Mouse (Mus musculus) heart, embryonic 14.5 days (tissue): ENCODE measurements around the gene Zfand3. TPM values are rescaled to one million over a fixed set of nuclear protein-coding genes. Genes with fewer than 3 reads are reported as not detected.

Experiments used
- ATAC-seq: fragments of 200-750 bp; cut with Nextera tagmentation; 2 replicates; pipeline ENCODE4 v1.8.0; 2017; ENCODE audit warnings: low read depth, moderate TSS enrichment; ENCODE audit not compliant: insufficient number of reproducible peaks, insufficient read depth, low FRiP score
- H3K27ac ChIP-seq, 2 experiments: fragments of 200-500 bp in 1 of 2; fragments of 300-500 bp in 1 of 2; sonication (generic) in 1 of 2; replicated peaks in 1 of 2; 2 replicates each; pipeline ENCODE4 v1.5.1; 2012 to 2014; ENCODE audit warnings: low read depth in 2 of 2, low read length in 2 of 2, control low read depth in 1 of 2, mild to moderate bottlenecking in 1 of 2, mixed read lengths in 1 of 2; ENCODE audit not compliant: control insufficient read depth in 1 of 2, insufficient read depth in 1 of 2
- H3K27me3 ChIP-seq: fragments of 300-500 bp; sonication (generic); 2 replicates; pipeline ENCODE4 v1.6.1; 2014; ENCODE audit warnings: mild to moderate bottlenecking, low read length, control low read depth; ENCODE audit not compliant: control insufficient read depth, insufficient read depth
- H3K36me3 ChIP-seq: fragments of 300-500 bp; sonication (generic); 2 replicates; pipeline ENCODE4 v1.6.1; 2014; ENCODE audit warnings: mild to moderate bottlenecking, control low read depth, low read length, mixed read lengths; ENCODE audit not compliant: control insufficient read depth, insufficient read depth
- H3K4me1 ChIP-seq, 2 experiments: fragments of 200-500 bp in 1 of 2; fragments of 300-500 bp in 1 of 2; sonication (generic) in 1 of 2; 2 replicates each; pipeline ENCODE4 v1.6.1; 2012 to 2014; ENCODE audit warnings: low read length in 2 of 2, control low read depth in 1 of 2, mixed read lengths in 1 of 2; ENCODE audit not compliant: control insufficient read depth in 2 of 2, insufficient read depth in 2 of 2
- H3K4me2 ChIP-seq: fragments of 300-500 bp; sonication (generic); 2 replicates; pipeline ENCODE4 v1.6.1; 2014; ENCODE audit warnings: mild to moderate bottlenecking, low read length
- H3K4me3 ChIP-seq, 2 experiments: fragments of 200-500 bp in 1 of 2; fragments of 300-500 bp in 1 of 2; sonication (generic) in 1 of 2; 2 replicates each; pipeline ENCODE4 v1.5.1; 2012 to 2014; ENCODE audit warnings: low read length in 2 of 2, mild to moderate bottlenecking in 2 of 2, control low read depth in 1 of 2, low read depth in 1 of 2, moderate library complexity in 1 of 2; ENCODE audit not compliant: control insufficient read depth in 1 of 2, insufficient read depth in 1 of 2
- H3K9ac ChIP-seq: fragments of 300-500 bp; sonication (generic); 2 replicates; pipeline ENCODE4 v1.6.1; 2014; ENCODE audit warnings: mild to moderate bottlenecking, low read length
- H3K9me3 ChIP-seq: fragments of 300-500 bp; sonication (generic); 2 replicates; pipeline ENCODE4 v1.6.1; 2016; ENCODE audit warnings: low read length, control low read depth; ENCODE audit not compliant: control insufficient read depth
- whole genome bisulfite sequencing: fragments of 180-500 bp; shearing (Covaris S2); extraction: QIAGEN DNeasy Blood & Tissue Kit; methylation state at CpG from one replicate; pipeline ENCODE4 v1.1.7; 2014; 5-methylcytosine and 5-hydroxymethylcytosine counted together
- polyA plus RNA-seq: library from polyadenylated mRNA; unstranded; fragments of >200 nt; fragmentation: Nextera tagmentation; extraction: Ambion mirVana; gene quantifications from 2 replicates; pipeline ENCODE4 v1.2.1, GENCODE M21; 2014

Zfand3 gene
- polyA plus RNA-seq, 1 experiment from 2014 or later: 48.1 TPM

DNA sequence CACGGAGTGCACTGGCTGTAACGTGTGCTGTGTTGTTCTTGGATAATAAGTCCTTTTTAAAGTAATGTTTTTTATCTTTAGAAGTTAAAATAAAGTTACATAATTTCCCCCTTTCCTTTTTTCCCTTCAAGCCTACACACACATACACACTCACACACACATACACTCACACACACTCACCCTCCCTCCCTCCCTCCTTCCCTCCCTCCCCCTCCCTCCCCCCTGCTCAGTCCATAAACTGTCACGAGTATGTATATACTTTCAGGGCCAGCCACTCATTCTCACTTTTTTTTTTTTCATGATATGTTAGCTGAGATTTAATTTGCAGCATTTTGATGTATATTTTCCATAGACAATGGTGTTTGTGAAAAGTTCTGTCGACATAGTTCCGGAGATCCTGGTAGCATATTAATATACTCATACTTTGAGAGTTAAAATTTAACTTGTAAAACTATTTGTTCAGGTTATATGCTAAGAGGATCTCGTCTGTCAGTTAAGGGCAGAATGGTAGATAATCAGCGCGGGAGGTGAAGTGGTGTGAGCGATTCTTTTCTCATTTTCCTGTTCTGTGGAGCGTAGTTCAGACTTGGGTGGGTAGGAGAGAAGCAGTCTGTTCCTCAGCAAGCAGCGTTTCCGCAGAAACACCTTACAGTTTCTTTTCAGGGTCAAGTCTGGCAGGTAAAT lies 14.5 kb downstream of the Zfand3 start:
- Histone ChIP-seq H3K9me3 (no peaks in the 10 kb centered on the region), H3K4me2 (no peak overlapping the region), H3K36me3 (no peaks in the 10 kb centered on the region), H3K27me3 (no peaks in the 10 kb centered on the region), H3K4me1 (peaks cover 6 to 37% of the 10 kb centered on the region in 2 experiments), H3K27ac (no peak overlapping the region), H3K4me3 (no peak overlapping the region), H3K9ac (no peak overlapping the region)
- no peak for ATAC-seq
- WGBS: 78% methylated on average over 12 of the region's 12 CpGs

DNA sequence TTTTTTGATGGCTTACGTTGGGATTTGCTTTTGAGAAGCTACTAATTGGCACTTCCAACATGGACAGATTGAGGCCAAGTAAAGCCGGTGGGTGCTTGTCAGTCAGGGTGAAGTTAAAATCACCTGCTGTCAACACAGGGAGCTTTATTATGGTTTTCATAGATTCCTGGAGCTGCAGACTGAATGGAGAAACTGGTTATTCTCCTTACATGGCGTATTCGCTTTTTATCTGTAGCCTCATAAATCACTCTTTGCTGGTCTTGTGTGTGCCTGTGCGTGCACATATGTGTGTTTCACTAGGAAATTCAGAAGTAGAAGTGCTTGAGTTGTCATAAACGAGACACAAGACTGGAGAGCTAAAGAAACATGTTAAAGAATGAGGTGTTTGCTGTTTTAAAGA lies 15.4 kb downstream of the Zfand3 start:
- Histone ChIP-seq H3K4me3 (no peak overlapping the region), H3K9ac (no peak overlapping the region), H3K4me1 (peaks cover 6 to 42% of the 10 kb centered on the region in 2 experiments), H3K9me3 (no peaks in the 10 kb centered on the region), H3K36me3 (no peaks in the 10 kb centered on the region), H3K4me2 (no peak overlapping the region), H3K27ac (no peak overlapping the region), H3K27me3 (no peaks in the 10 kb centered on the region)
- no peak for ATAC-seq
- WGBS: 77% methylated on average over 6 of the region's 6 CpGs

DNA sequence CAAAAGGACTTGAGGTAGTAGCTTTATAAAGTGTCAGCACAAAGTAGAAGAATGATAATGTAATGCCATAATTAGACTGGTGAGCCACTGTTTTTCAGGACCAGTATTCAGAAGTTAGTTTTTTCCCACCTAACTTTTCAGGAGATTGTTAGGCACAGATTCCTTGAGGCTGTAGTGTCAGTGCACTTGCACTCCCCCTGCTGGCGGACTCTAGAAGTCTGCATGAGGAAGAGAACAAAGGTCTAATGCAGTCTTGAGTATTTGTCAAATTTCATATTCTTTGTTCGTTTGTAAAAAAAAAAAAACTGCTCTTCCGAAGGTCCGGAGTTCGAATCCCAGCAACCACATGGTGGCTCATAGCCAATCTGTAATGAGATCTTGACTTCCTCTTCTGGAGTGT lies 20.1 kb downstream of the Zfand3 start:
- Histone ChIP-seq H3K36me3 (no peaks in the 10 kb centered on the region), H3K27ac (no peak overlapping the region), H3K4me3 (no peak overlapping the region), H3K4me2 (no peak overlapping the region), H3K27me3 (no peaks in the 10 kb centered on the region), H3K9me3 (no peaks in the 10 kb centered on the region), H3K9ac (no peak overlapping the region), H3K4me1 (peaks cover 14 to 71% of the 10 kb centered on the region in 2 experiments)
- no peak for ATAC-seq
- 54% methylated on average over 5 of the region's 5 CpGs for WGBS

DNA sequence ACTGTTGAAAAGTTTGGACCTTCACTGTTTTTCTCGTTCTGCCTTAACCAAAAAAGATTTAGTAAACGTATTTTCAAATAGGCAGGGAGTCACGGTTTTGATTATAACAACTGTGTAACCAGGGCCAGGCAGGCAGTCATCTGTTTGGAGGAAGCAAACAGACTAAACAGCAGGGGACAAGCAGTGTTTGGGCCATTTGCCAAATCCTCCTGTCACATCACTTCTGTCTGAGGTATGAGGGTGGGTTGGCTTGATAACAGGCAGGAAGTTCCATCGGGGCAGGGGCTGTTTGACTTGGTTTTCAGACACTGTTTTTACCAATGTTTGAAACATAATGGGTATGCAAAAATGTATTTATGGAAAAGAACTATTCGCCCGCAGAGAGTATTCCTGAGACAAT lies 22.1 kb downstream of the Zfand3 start:
- H3K4me3 ChIP-seq: no peak overlapping the region
- H3K36me3 ChIP-seq: no peaks in the 10 kb centered on the region
- H3K4me1 ChIP-seq: peaks cover 14 to 75% of the 10 kb centered on the region in 2 experiments
- no peaks in the 10 kb centered on the region for H3K27me3 ChIP-seq
- peak overlapping the region; percentile 47 for H3K4me2 ChIP-seq
- WGBS: 16% methylated on average over 6 of the region's 6 CpGs
- 0 out of 2 replicates have a peak, but pooled peaks have one; percentile 28 for ATAC-seq
- H3K27ac ChIP-seq: peak overlapping the region; percentile 42 to 57
- H3K9ac ChIP-seq: peak overlapping the region; percentile 38
- no peaks in the 10 kb centered on the region for H3K9me3 ChIP-seq

DNA sequence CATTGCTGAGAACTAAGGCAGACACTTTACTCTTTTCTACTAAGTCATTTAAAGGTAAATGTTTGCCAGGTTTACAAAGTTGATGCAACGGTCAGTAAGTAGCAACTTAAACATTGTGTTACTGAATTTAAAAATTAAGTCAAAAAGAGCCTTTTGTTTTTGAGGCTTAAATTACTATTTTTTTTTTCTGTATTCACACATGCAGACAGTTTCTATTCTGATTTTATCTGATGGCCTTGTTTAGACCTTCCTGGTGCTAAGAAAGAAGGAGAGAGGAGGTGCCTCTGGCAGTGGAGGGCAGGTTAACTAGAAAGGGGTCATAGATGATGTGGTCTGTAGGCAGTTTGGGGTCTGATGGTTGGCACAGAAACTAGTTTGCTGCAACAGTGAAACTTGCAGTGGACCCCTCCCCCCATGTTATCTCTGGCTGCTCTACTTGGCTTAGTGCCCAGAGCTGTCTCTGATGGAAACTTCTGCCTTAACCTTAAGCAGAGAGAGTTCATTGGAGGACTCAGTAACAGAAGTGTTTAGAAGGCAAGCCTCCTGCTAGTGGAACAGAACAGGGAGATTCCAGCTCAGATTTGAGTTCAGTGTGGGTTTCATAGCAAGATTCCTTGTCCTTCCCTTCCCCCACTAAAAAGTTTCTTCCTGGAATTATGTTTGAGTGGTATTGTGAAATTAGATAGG lies 23.0 kb downstream of the Zfand3 start:
- Histone ChIP-seq H3K9ac (no peak overlapping the region), H3K4me2 (peak overlapping the region; percentile 43), H3K27me3 (no peaks in the 10 kb centered on the region), H3K27ac (peak overlapping the region; percentile 13 to 60; a peak in 3 of 4 replicates), H3K4me3 (no peak overlapping the region), H3K4me1 (peaks cover 16 to 77% of the 10 kb centered on the region in 2 experiments), H3K9me3 (no peaks in the 10 kb centered on the region), H3K36me3 (no peaks in the 10 kb centered on the region)
- 40% methylated on average over 1 of the region's 1 CpGs for WGBS
- ATAC-seq: peak; percentile 70

DNA sequence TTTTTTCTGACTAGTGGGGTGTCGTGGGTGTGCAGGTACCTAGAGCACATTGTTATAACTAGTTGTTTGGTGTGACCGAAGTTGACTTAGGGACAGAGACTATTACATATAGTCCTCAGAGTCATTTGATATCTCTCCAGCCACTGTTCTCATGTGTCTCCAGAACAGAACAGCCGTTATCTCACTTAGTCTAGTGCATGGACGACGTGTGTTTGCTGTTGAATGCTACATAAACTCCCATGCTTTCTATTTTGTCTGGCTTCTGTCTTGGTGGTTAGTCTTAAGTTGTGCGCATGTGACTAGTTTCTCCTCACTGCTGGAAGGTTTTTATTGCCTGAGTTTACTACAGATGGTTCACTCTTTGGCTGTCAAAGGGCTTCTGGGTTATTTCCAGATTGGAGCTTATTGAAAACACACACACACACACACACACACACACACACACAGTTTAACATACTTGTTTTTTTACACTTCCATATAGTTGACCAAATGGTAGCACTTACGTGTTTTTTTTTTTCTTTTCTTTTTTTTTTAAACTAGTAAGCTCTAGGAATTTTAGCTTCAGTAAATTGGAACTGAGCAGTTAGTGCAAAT lies 25.2 kb downstream of the Zfand3 start:
- whole genome bisulfite sequencing: 29% methylated on average over 7 of the region's 7 CpGs
- Histone ChIP-seq H3K9me3 (no peaks in the 10 kb centered on the region), H3K36me3 (no peaks in the 10 kb centered on the region), H3K4me2 (peak overlapping the region; percentile 21; the same call in 1 of the 2 replicates), H3K4me3 (no peak overlapping the region), H3K27me3 (no peaks in the 10 kb centered on the region), H3K4me1 (peaks cover 19 to 83% of the 10 kb centered on the region in 2 experiments), H3K27ac (peak overlapping the region; percentile 10 to 38; a peak in 3 of 4 replicates), H3K9ac (no peak overlapping the region)
- no peak for ATAC-seq

DNA sequence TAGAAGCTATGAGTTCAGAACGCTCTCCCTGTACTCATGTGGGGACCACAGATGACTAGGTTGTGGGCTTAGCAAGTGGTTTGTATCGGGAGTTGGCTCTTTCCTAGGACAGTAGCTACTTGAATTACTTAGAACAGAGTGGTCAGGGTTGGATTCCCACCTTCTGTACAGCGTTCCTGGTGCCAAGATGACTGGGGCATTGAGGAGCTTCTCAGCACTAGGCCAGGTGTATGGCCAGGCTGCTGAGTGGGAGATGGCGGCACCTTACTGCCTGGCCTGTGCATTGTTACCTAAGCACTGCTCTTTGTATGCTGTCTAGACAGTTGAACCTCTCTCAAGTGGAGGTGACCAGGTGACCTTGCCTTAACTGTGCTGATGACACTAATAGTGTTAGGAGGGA lies 28.3 kb downstream of the Zfand3 start:
- Histone ChIP-seq H3K36me3 (no peaks in the 10 kb centered on the region), H3K4me1 (peaks cover 13 to 62% of the 10 kb centered on the region in 2 experiments), H3K4me3 (no peak overlapping the region), H3K27me3 (no peaks in the 10 kb centered on the region), H3K9me3 (no peaks in the 10 kb centered on the region), H3K27ac (0 out of 4 replicates have a peak overlapping the region, but pooled peaks of 1 of the 2 experiments have one; percentile 48), H3K9ac (no peak overlapping the region), H3K4me2 (no peak overlapping the region)
- 74% methylated on average over 4 of the region's 4 CpGs for WGBS
- ATAC-seq: no peak
